Mouse (Mus musculus) heart, postnatal 0 days (tissue): ENCODE results near the gene Anks1. TPM values are rescaled to one million over a fixed set of nuclear protein-coding genes. Genes with fewer than 3 reads are reported as not detected.

Experiments
- ATAC-seq: fragments of 200-750 bp; cut with Nextera tagmentation; 2 replicates; pipeline ENCODE4 v1.8.0; 2017; ENCODE audit warnings: low read depth, moderate number of reproducible peaks, moderate library complexity; ENCODE audit not compliant: insufficient read depth
- DNase-seq: peaks from one replicate; pipeline ENCODE4 v3.0.0-alpha.2; 2016; ENCODE audit warnings: low spot score
- H3K27ac ChIP-seq: fragments of 300-500 bp; sonication (generic); 2 replicates; pipeline ENCODE4 v1.5.1; 2014; ENCODE audit warnings: low read depth, mild to moderate bottlenecking
- H3K27me3 ChIP-seq: fragments of 300-500 bp; sonication (generic); 2 replicates; pipeline ENCODE4 v1.6.1; 2014; ENCODE audit warnings: low read length, mixed read lengths; ENCODE audit not compliant: control insufficient read depth, insufficient read depth
- H3K36me3 ChIP-seq: fragments of 300-500 bp; sonication (generic); replicated peaks from 2 replicates; pipeline ENCODE4 v1.6.1; 2014; ENCODE audit warnings: low read length, mixed read lengths; ENCODE audit not compliant: control insufficient read depth, insufficient read depth
- H3K4me1 ChIP-seq: fragments of 300-500 bp; sonication (generic); 2 replicates; pipeline ENCODE4 v1.6.1; 2014; ENCODE audit warnings: antibody characterized with exemption; ENCODE audit not compliant: control insufficient read depth, insufficient read depth
- H3K4me2 ChIP-seq: fragments of 300-500 bp; sonication (generic); 2 replicates; pipeline ENCODE4 v1.6.1; 2014; ENCODE audit warnings: low read depth, mild to moderate bottlenecking, low read length, moderate library complexity
- H3K4me3 ChIP-seq: fragments of 300-500 bp; sonication (generic); 2 replicates; pipeline ENCODE4 v1.5.1; 2014; ENCODE audit warnings: low read depth, low read length
- H3K9ac ChIP-seq: fragments of 300-500 bp; sonication (generic); replicated peaks from 2 replicates; pipeline ENCODE4 v1.6.1; 2014; ENCODE audit warnings: low read depth, low read length, mixed read lengths
- H3K9me3 ChIP-seq: fragments of 300-500 bp; sonication (generic); replicated peaks from 2 replicates; pipeline ENCODE4 v1.6.1; 2016; ENCODE audit warnings: low read length; ENCODE audit not compliant: control insufficient read depth
- CTCF ChIP-seq: IDR thresholded peaks from 2 replicates; pipeline ENCODE4 v1.5.1; 2016; ENCODE audit warnings: antibody characterized with exemption, control low read depth, low read depth
- EP300 ChIP-seq: IDR thresholded peaks from 2 replicates; pipeline ENCODE4 v1.6.1; 2016; ENCODE audit warnings: antibody characterized with exemption, low read depth
- WGBS: fragments of 180-500 bp; shearing (Covaris S2); extraction: QIAGEN DNeasy Blood & Tissue Kit; methylation state at CpG from one replicate; pipeline ENCODE4 v1.1.7; 2014; 5-methylcytosine and 5-hydroxymethylcytosine counted together
- polyA plus RNA-seq: library from polyadenylated mRNA; unstranded; fragments of >200 nt; fragmentation: Nextera tagmentation; extraction: Ambion mirVana; gene quantifications from 2 replicates; pipeline ENCODE4 v1.2.1, GENCODE M21; 2015
- total RNA-seq: library from RNA; depleted of rRNA; stranded (reverse); fragments of >200 nt; gene quantifications from 2 replicates; pipeline ENCODE4 v1.2.3, GENCODE M21; 2014; ENCODE audit warnings: low replicate concordance

Gene Anks1
- total and polyA plus RNA-seq, 2 experiments from 2014 or later = 11.0 to 55.4 TPM

DNA sequence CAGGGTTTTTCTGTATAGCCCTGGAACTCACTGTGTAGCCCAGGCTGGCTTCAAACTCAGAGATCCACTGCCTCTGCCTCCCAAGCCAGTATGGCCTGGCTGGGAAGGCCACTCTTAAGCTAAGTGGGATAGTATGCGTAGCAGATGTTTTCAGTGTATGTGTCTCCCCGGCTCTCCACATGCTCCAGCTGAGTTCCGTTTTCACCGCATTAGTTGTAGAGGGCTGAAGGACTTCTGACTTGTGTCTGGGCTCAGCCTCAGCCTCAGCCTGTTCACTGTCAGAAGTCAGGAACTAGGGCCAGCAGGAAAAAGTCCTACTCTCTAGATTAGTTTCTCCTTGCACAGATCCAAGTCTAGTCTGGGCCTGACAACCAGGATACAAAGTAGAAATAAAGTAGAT, 7.3 kb downstream of the Anks1 start:
- Histone ChIP-seq H3K4me1 (peaks cover 8% of the 10 kb centered on the region; the same call in 1 of the 2 replicates), H3K9me3 (no peaks in the 10 kb centered on the region), H3K9ac (no peak overlapping the region), H3K36me3 (peaks cover 7% of the 10 kb centered on the region; the same call in 1 of the 2 replicates), H3K27me3 (no peaks in the 10 kb centered on the region), H3K4me3 (no peak overlapping the region), H3K4me2 (no peak overlapping the region), H3K27ac (no peak overlapping the region)
- TF ChIP-seq EP300 (no peak), CTCF (no peak)
- ATAC-seq (no peak), DNase-seq (no peak)
- WGBS = 55% methylated on average over 4 of the region's 4 CpGs

GRCm38 (mm10) chr17:27920676-27921075, 11.6 kb downstream of the Anks1 start:
- DNase-seq (no peak), ATAC-seq (no peak)
- no peak overlapping the region for H3K9ac ChIP-seq
- 63% methylated on average over 4 of the region's 4 CpGs for WGBS
- H3K36me3 ChIP-seq = no peaks in the 10 kb centered on the region
- TF ChIP-seq CTCF (no peak), EP300 (no peak)
- no peak overlapping the region for H3K4me2 ChIP-seq
- peaks cover 8% of the 10 kb centered on the region; the same call in 1 of the 2 replicates for H3K4me1 ChIP-seq
- no peak overlapping the region for H3K4me3 ChIP-seq
- no peak overlapping the region for H3K27ac ChIP-seq
- no peaks in the 10 kb centered on the region for H3K9me3 ChIP-seq
- no peaks in the 10 kb centered on the region for H3K27me3 ChIP-seq

DNA sequence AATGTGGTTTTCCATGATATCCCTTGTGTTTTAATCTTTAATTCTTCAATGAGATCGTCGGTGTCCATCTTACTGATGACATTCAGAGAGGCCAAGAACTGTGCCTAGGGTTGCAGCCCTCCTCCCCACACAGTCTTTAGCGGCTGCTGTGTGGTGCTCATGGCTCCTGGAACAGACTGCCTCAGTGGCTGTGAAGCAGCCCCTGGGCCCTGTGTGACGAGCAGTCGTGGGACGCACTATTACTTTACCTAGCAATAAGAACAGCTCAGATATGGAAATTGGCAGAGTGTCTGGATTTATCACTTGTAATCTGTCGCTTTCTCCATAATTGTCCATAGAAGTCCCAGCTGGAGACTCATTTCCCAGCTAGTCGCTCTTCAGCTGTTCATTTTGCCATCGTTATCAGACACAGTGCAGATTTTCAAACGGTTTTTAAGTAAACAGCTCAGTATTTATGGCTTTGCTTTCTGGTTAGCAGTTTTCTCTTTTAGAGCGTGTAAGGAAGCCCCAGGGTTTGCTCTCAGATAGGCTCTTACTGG, 13.1 kb downstream of the Anks1 start:
- Histone ChIP-seq H3K4me1 (peaks cover 19% of the 10 kb centered on the region; the same call in 1 of the 2 replicates), H3K4me3 (no peak overlapping the region), H3K9ac (no peak overlapping the region), H3K27ac (no peak overlapping the region), H3K4me2 (no peak overlapping the region), H3K27me3 (no peaks in the 10 kb centered on the region), H3K36me3 (no peaks in the 10 kb centered on the region), H3K9me3 (no peaks in the 10 kb centered on the region)
- 76% methylated on average over 11 of the region's 11 CpGs for WGBS
- DNase-seq = no peak
- TF ChIP-seq CTCF (no peak), EP300 (no peak)
- ATAC-seq = no peak

DNA sequence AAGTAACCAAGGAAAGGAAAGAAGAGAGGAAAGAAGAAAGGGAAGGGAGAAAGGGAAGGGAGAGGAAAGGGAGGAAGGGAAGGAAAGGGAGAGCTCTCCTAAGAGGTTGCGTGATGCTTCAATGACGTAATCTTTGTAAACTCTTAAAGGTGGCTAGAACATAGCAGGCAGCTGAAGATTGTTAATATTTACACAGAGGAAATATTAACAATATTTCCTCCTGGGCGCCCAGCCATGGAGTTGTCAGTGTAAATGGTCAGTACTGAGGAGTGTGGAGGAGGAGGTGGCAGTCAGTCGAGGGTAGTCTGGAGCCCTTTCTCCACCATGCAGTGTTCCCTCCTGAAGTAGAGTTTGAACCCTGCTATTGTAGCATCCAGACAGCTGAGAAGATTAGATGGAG, 15.9 kb downstream of the Anks1 start:
- Histone ChIP-seq H3K9ac (no peak overlapping the region), H3K27ac (no peak overlapping the region), H3K4me2 (no peak overlapping the region), H3K9me3 (no peaks in the 10 kb centered on the region), H3K4me1 (peaks cover 26% of the 10 kb centered on the region), H3K36me3 (no peaks in the 10 kb centered on the region), H3K27me3 (no peaks in the 10 kb centered on the region), H3K4me3 (no peak overlapping the region)
- 69% methylated on average over 4 of the region's 4 CpGs for WGBS
- TF ChIP-seq EP300 (no peak), CTCF (no peak)
- DNase-seq (no peak), ATAC-seq (no peak)

DNA sequence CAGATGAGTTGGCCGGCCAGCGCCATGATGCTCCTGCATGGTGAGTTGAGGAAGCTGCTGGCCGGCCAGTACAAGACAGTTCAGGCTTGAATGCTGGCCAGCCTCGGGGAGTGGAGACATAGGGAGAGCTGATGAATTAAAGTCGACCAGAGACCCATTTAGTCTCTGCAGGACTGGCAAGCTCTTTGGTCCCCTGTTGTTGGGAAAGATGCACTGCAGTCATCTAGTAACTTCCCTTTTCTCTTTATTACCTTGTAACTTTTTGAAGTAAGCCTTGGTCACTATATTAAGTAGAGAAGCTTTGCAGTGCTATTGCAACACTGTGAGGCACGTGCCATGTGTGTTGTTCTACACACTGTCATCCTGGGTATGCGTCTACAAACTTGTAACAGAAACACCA, 16.4 kb downstream of the Anks1 start:
- Histone ChIP-seq H3K27ac (no peak overlapping the region), H3K4me1 (peaks cover 21% of the 10 kb centered on the region), H3K9me3 (no peaks in the 10 kb centered on the region), H3K4me2 (no peak overlapping the region), H3K36me3 (no peaks in the 10 kb centered on the region), H3K9ac (no peak overlapping the region), H3K4me3 (no peak overlapping the region), H3K27me3 (no peaks in the 10 kb centered on the region)
- 70% methylated on average over 7 of the region's 7 CpGs for WGBS
- ATAC-seq (no peak), DNase-seq (no peak)
- TF ChIP-seq EP300 (no peak), CTCF (no peak)

- ATAC-seq (no peak), DNase-seq (no peak)
- no peak overlapping the region for H3K27ac ChIP-seq
- no peak for TF ChIP-seq EP300
- TF ChIP-seq CTCF = no peak
- 93% methylated on average over 5 of the region's 5 CpGs for whole genome bisulfite sequencing
- H3K9me3 ChIP-seq = no peaks in the 10 kb centered on the region
- no peaks in the 10 kb centered on the region for H3K36me3 ChIP-seq
- H3K27me3 ChIP-seq = no peaks in the 10 kb centered on the region
- no peak overlapping the region for H3K4me2 ChIP-seq
- no peak overlapping the region for H3K9ac ChIP-seq
- H3K4me3 ChIP-seq = no peak overlapping the region
- H3K4me1 ChIP-seq = peaks cover 19% of the 10 kb centered on the region
Measured at GRCm38 (mm10) chr17:27930291-27930690, 21.2 kb downstream of the Anks1 start.
